Mouse (Mus musculus): ENCODE results near the gene Chrnb1. TPM values are rescaled to one million over a fixed set of nuclear protein-coding genes. Genes with fewer than 3 reads are reported as not detected.

The Chrnb1 gene
- polyA plus RNA-seq, 1 experiment from 2014 or later = 1.8 TPM

GRCm38 (mm10) chr11:69822080-69822479 is 26.3 kb upstream of the Chrnb1 start, which contains the start of gene Spem1:
Gene Spem1, minus strand, starts transcription at chr11:69822180.
- no peak within 1 kb of the TSS for H3K9ac ChIP-seq
- H3K36me3 ChIP-seq (replicated peaks) = peaks cover 31% of the 10 kb centered on the region
- H3K27ac ChIP-seq = no peak within 1 kb of the TSS
- 88% methylated on average over 3 of the region's 3 CpGs for WGBS
- no peak for ATAC-seq (ENCODE audit: low FRiP score)
- H3K4me2 ChIP-seq = no peak within 1 kb of the TSS
- no peaks in the 10 kb centered on the region for H3K4me1 ChIP-seq
- H3K9me3 ChIP-seq = 0 out of 2 replicates have a peak, but pooled peaks cover 3% of the 10 kb centered on the region
- no peak within 1 kb of the TSS for H3K4me3 ChIP-seq (replicated peaks)
- H3K27me3 ChIP-seq = no peaks in the 10 kb centered on the region

- no peak overlapping the region for H3K4me2 ChIP-seq
- no peak overlapping the region for H3K27ac ChIP-seq
- ATAC-seq (ENCODE audit: low FRiP score) = no peak
- H3K4me3 ChIP-seq (replicated peaks) = no peak overlapping the region
- H3K27me3 ChIP-seq = no peaks in the 10 kb centered on the region
- H3K36me3 ChIP-seq (replicated peaks) = no peaks in the 10 kb centered on the region; the same call in 1 of the 2 replicates
- H3K9me3 ChIP-seq = 0 out of 2 replicates have a peak, but pooled peaks cover 5% of the 10 kb centered on the region
- 93% methylated on average over 8 of the region's 8 CpGs for WGBS
- H3K4me1 ChIP-seq = no peaks in the 10 kb centered on the region
- no peak overlapping the region for H3K9ac ChIP-seq
These were observed 23.1 kb upstream of the Chrnb1 start for GRCm38 (mm10) chr11:69818871-69819270.

GRCm38 (mm10) chr11:69818365-69818764 is 22.6 kb upstream of the Chrnb1 start, which contains the start of gene Spem2:
Gene Spem2, minus strand, starts transcription at chr11:69818465.
- no peak within 1 kb of the TSS for H3K4me3 ChIP-seq (replicated peaks)
- no peak for ATAC-seq (ENCODE audit: low FRiP score)
- no peaks in the 10 kb centered on the region for H3K27me3 ChIP-seq
- no peaks in the 10 kb centered on the region for H3K4me1 ChIP-seq
- 0 out of 2 replicates have a peak, but pooled peaks cover 5% of the 10 kb centered on the region for H3K9me3 ChIP-seq
- no peaks in the 10 kb centered on the region for H3K36me3 ChIP-seq (replicated peaks)
- H3K4me2 ChIP-seq = no peak within 1 kb of the TSS
- no peak within 1 kb of the TSS for H3K27ac ChIP-seq
- WGBS = 87% methylated on average over 2 of the region's 2 CpGs
- no peak within 1 kb of the TSS for H3K9ac ChIP-seq

GRCm38 (mm10) chr11:69816520-69816919 is 20.8 kb upstream of the Chrnb1 start:
- ATAC-seq (ENCODE audit: low FRiP score) = no peak
- no peak overlapping the region for H3K4me2 ChIP-seq
- no peak overlapping the region for H3K4me3 ChIP-seq (replicated peaks)
- H3K27me3 ChIP-seq = no peaks in the 10 kb centered on the region
- no peaks in the 10 kb centered on the region for H3K36me3 ChIP-seq (replicated peaks)
- H3K9ac ChIP-seq = no peak overlapping the region
- H3K9me3 ChIP-seq = 0 out of 2 replicates have a peak, but pooled peaks cover 5% of the 10 kb centered on the region
- H3K27ac ChIP-seq = no peak overlapping the region
- 90% methylated on average over 12 of the region's 12 CpGs for WGBS
- H3K4me1 ChIP-seq = no peaks in the 10 kb centered on the region

- Histone ChIP-seq H3K9ac (no peak within 1 kb of the TSS), H3K27me3 (no peaks in the 10 kb centered on the region), H3K4me1 (no peaks in the 10 kb centered on the region), H3K36me3 (replicated peaks) (no peaks in the 10 kb centered on the region), H3K9me3 (0 out of 2 replicates have a peak, but pooled peaks cover 5% of the 10 kb centered on the region), H3K4me2 (no peak within 1 kb of the TSS), H3K4me3 (replicated peaks) (no peak within 1 kb of the TSS), H3K27ac (no peak within 1 kb of the TSS)
- WGBS = 64% methylated on average over 10 of the region's 10 CpGs
- ATAC-seq (ENCODE audit: low FRiP score) = no peak
These were observed 19.4 kb upstream of the Chrnb1 start, which contains the start of gene Gm39566 for GRCm38 (mm10) chr11:69815155-69815554. Gene Gm39566, minus strand, starts transcription at chr11:69815298.

- no peaks in the 10 kb centered on the region for H3K36me3 ChIP-seq (replicated peaks)
- H3K4me1 ChIP-seq = 0 out of 2 replicates have a peak, but pooled peaks cover 4% of the 10 kb centered on the region
- ATAC-seq (ENCODE audit: low FRiP score) = no peak
- no peak overlapping the region for H3K4me2 ChIP-seq
- H3K27ac ChIP-seq = no peak overlapping the region
- no peak overlapping the region for H3K9ac ChIP-seq
- H3K4me3 ChIP-seq (replicated peaks) = no peak overlapping the region
- H3K27me3 ChIP-seq = peaks cover 27% of the 10 kb centered on the region
- no peaks in the 10 kb centered on the region for H3K9me3 ChIP-seq
These were observed 14.5 kb upstream of the Chrnb1 start for GRCm38 (mm10) chr11:69810280-69810679.

GRCm38 (mm10) chr11:69807641-69808040 is 11.9 kb upstream of the Chrnb1 start:
- Histone ChIP-seq H3K27ac (no peak overlapping the region), H3K36me3 (replicated peaks) (no peaks in the 10 kb centered on the region), H3K27me3 (peaks cover 53% of the 10 kb centered on the region), H3K4me2 (no peak overlapping the region), H3K9ac (no peak overlapping the region), H3K9me3 (no peaks in the 10 kb centered on the region), H3K4me3 (replicated peaks) (no peak overlapping the region), H3K4me1 (peaks cover 28% of the 10 kb centered on the region)
- no peak for ATAC-seq (ENCODE audit: low FRiP score)
- WGBS = 91% methylated on average over 2 of the region's 2 CpGs

- peaks cover 40% of the 10 kb centered on the region for H3K4me1 ChIP-seq
- no peak overlapping the region for H3K4me3 ChIP-seq (replicated peaks)
- no peaks in the 10 kb centered on the region for H3K36me3 ChIP-seq (replicated peaks)
- H3K9ac ChIP-seq = no peak overlapping the region
- no peak for ATAC-seq (ENCODE audit: low FRiP score)
- no peaks in the 10 kb centered on the region for H3K9me3 ChIP-seq
- peaks cover 66% of the 10 kb centered on the region for H3K27me3 ChIP-seq
- H3K4me2 ChIP-seq = no peak overlapping the region
- WGBS = 77% methylated on average over 4 of the region's 4 CpGs
- H3K27ac ChIP-seq = no peak overlapping the region
These were observed 10.6 kb upstream of the Chrnb1 start for GRCm38 (mm10) chr11:69806378-69806777.

- Histone ChIP-seq H3K36me3 (replicated peaks) (no peaks in the 10 kb centered on the region), H3K9me3 (no peaks in the 10 kb centered on the region), H3K4me2 (peak within 1 kb of the TSS; percentile 84), H3K4me3 (replicated peaks) (0 out of 2 replicates have a peak within 1 kb of the TSS, but pooled peaks have one; percentile 58), H3K27ac (no peak within 1 kb of the TSS), H3K4me1 (peaks cover 50% of the 10 kb centered on the region), H3K27me3 (peaks cover 68% of the 10 kb centered on the region), H3K9ac (no peak within 1 kb of the TSS)
- 4% methylated on average over 29 of the region's 29 CpGs for WGBS
- no peak for ATAC-seq (ENCODE audit: low FRiP score)
These were observed 9.5 kb upstream of the Chrnb1 start, which contains the start of gene Tmem102 for GRCm38 (mm10) chr11:69804972-69805909. Gene Tmem102, minus strand, starts transcription at chr11:69805624.

GRCm38 (mm10) chr11:69804652-69804940 is 8.9 kb upstream of the Chrnb1 start:
- no peaks in the 10 kb centered on the region for H3K9me3 ChIP-seq
- ATAC-seq (ENCODE audit: low FRiP score) = no peak
- peaks cover 68% of the 10 kb centered on the region for H3K27me3 ChIP-seq
- 0 out of 2 replicates have a peak overlapping the region, but pooled peaks have one; percentile 58 for H3K4me3 ChIP-seq (replicated peaks)
- H3K27ac ChIP-seq = no peak overlapping the region
- 4% methylated on average over 12 of the region's 12 CpGs for WGBS
- peaks cover 57% of the 10 kb centered on the region for H3K4me1 ChIP-seq
- no peak overlapping the region for H3K9ac ChIP-seq
- H3K4me2 ChIP-seq = peak overlapping the region; percentile 84
- H3K36me3 ChIP-seq (replicated peaks) = no peaks in the 10 kb centered on the region

GRCm38 (mm10) chr11:69803786-69804651 is 8.3 kb upstream of the Chrnb1 start:
- Histone ChIP-seq H3K9me3 (no peaks in the 10 kb centered on the region), H3K27ac (peak overlapping the region; percentile 8; the same call in 1 of the 2 replicates), H3K4me1 (peaks cover 62% of the 10 kb centered on the region), H3K4me3 (replicated peaks) (peak overlapping the region; percentile 58), H3K9ac (peak overlapping the region; percentile 46; the same call in 1 of the 2 replicates), H3K36me3 (replicated peaks) (no peaks in the 10 kb centered on the region), H3K4me2 (peak overlapping the region; percentile 84), H3K27me3 (peaks cover 68% of the 10 kb centered on the region)
- WGBS = 1% methylated on average over 60 of the region's 60 CpGs
- peak; percentile 30; the same call in 1 of the 2 replicates for ATAC-seq (ENCODE audit: low FRiP score)

GRCm38 (mm10) chr11:69803328-69803727 is 7.6 kb upstream of the Chrnb1 start:
- Histone ChIP-seq H3K4me1 (peaks cover 69% of the 10 kb centered on the region), H3K27ac (no peak overlapping the region), H3K36me3 (replicated peaks) (no peaks in the 10 kb centered on the region), H3K27me3 (peaks cover 69% of the 10 kb centered on the region), H3K4me3 (replicated peaks) (peak overlapping the region; percentile 58), H3K9me3 (no peaks in the 10 kb centered on the region), H3K4me2 (peak overlapping the region; percentile 84), H3K9ac (peak overlapping the region; percentile 46; the same call in 1 of the 2 replicates)
- peak; percentile 6; the same call in 1 of the 2 replicates for ATAC-seq (ENCODE audit: low FRiP score)
- WGBS = under 1% methylated on average over 12 of the region's 12 CpGs

Measured in forebrain, embryonic 12.5 days (tissue).